Mouse (Mus musculus): ENCODE measurements at regions not wholly inside any gene's neighbourhood (a gene's known extent, or its start where the extent isn't known, plus 50 kb on each side); places are given as distances from the start of the nearest gene placed in this dataset.

GRCm38 (mm10) chr15:42894611-42895010, 2760.4 kb downstream of the 9330182O14Rik start:
- no peak for TF ChIP-seq CTCF (IDR thresholded peaks at IDR 0.05; ENCODE audit: borderline replicate concordance, extremely low read depth, insufficient read depth, insufficient read length)
- TF ChIP-seq POLR2A (IDR thresholded peaks at IDR 0.05; ENCODE audit: borderline replicate concordance, extremely low read depth, insufficient read depth, insufficient read length, poor library complexity, severe bottlenecking) = no peak

Measured in brain, embryonic 14.5 days (tissue).